Mouse (Mus musculus): ENCODE measurements around the gene Taf1a. TPM values are rescaled to one million over a fixed set of nuclear protein-coding genes. Genes with fewer than 3 reads are reported as not detected.
A peak's percentile ranks its signal among the peaks of the same experiment; 100 is the strongest.

The Taf1a gene
- polyA plus RNA-seq, 2 experiments: 3.5 to 5.5 TPM

- H3K9ac ChIP-seq (replicated peaks): no peak overlapping the region
Observed at GRCm38 (mm10) chr1:183424100-183424499, 35.3 kb downstream of the Taf1a start.

GRCm38 (mm10) chr1:183434918-183435317, 46.1 kb downstream of the Taf1a start:
- no peak for DNase-seq (ENCODE audit: low read depth in 3 of 3, low spot score in 3 of 3)
- Histone ChIP-seq H3K27ac (no peak overlapping the region), H3K27me3 (ENCODE audit: control insufficient read depth, insufficient read depth, low read length) (no peaks in the 10 kb centered on the region), H3K9me3 (ENCODE audit: control insufficient read depth, low read length) (no peaks in the 10 kb centered on the region), H3K4me3 (ENCODE audit: insufficient read depth in 1 of 2, low read depth in 2 of 2, low read length in 2 of 2) (no peak overlapping the region), H3K4me1 (replicated peaks; ENCODE audit: control insufficient read depth in 2 of 2, insufficient read depth in 2 of 2, low read length in 1 of 2) (no peaks in the 10 kb centered on the region), H3K4me2 (ENCODE audit: low read depth) (no peak overlapping the region), H3K9ac (replicated peaks) (no peak overlapping the region), H3K36me3 (replicated peaks; ENCODE audit: control insufficient read depth, insufficient read depth, low read depth) (no peaks in the 10 kb centered on the region)
- WGBS (ENCODE audit: insufficient replicate concordance): 56% methylated on average over 9 of the region's 9 CpGs
- TF ChIP-seq CTCF (IDR thresholded peaks at IDR 0.05; ENCODE audit: low read depth) (no peak), EP300 (IDR thresholded peaks at IDR 0.05; ENCODE audit: low read depth) (no peak)
- ATAC-seq (ENCODE audit: insufficient read depth): no peak

More at GRCm38 (mm10) chr1:183424100-183424499, 35.3 kb downstream of the Taf1a start:
- Histone ChIP-seq H3K36me3 (replicated peaks; ENCODE audit: control insufficient read depth, insufficient read depth, low read depth) (no peaks in the 10 kb centered on the region), H3K9me3 (ENCODE audit: control insufficient read depth, low read length) (no peaks in the 10 kb centered on the region), H3K4me3 (ENCODE audit: insufficient read depth in 1 of 2, low read depth in 2 of 2, low read length in 2 of 2) (no peak overlapping the region), H3K27me3 (ENCODE audit: control insufficient read depth, insufficient read depth, low read length) (no peaks in the 10 kb centered on the region), H3K4me2 (ENCODE audit: low read depth) (no peak overlapping the region), H3K4me1 (replicated peaks; ENCODE audit: control insufficient read depth in 2 of 2, insufficient read depth in 2 of 2, low read length in 1 of 2) (no peaks in the 10 kb centered on the region), H3K27ac (no peak overlapping the region)
- no peak for DNase-seq (ENCODE audit: low read depth in 3 of 3, low spot score in 3 of 3)
- ATAC-seq (ENCODE audit: insufficient read depth): no peak
- WGBS (ENCODE audit: insufficient replicate concordance): 85% methylated on average over 7 of the region's 7 CpGs
- no peak for TF ChIP-seq EP300 (IDR thresholded peaks at IDR 0.05; ENCODE audit: low read depth)
- TF ChIP-seq CTCF (IDR thresholded peaks at IDR 0.05; ENCODE audit: low read depth): peak; percentile 55

- peak; percentile 55; the same call in 1 of the 2 replicates for ATAC-seq (ENCODE audit: insufficient read depth)
- H3K36me3 ChIP-seq (replicated peaks; ENCODE audit: control insufficient read depth, insufficient read depth, low read depth): no peaks in the 10 kb centered on the region
Observed at GRCm38 (mm10) chr1:183439036-183439435, 50.3 kb downstream of the Taf1a start.

DNA sequence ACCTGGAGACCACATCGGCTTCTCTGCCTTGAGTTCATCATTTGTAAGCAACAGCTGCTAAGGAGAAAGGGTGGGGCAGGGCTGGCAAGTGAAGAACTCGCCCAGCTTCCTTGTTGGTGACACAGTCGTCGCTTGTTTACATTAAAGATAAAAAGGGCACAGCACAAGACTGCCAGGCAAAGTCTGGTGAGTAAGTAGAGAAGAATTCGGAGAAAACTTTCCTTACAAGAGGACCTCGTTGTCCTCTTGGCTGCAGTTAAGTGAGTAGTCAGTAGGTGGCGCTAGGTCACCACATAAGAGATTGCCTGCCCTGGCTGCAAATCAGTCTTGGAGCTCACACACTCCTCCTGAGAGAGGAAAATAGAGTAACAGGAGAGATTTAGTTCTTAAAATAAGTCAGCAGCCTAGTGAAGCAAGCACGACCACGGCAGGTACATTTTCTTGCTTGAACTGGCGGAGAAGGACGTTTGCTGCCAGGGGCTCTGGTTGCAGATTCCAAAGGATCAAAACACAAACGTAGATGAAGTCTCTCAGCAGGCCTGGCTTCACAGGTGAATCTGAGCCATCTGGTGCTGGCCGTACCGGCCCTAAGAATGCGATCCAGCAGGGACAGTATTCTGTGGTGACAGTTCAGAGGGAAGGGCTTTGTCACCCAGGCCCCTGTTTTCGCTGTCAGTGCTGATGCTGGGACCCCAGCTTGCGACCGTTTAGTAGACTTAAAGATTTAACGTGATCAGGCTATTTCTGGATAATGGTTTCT, 53.4 kb downstream of the Taf1a start:
- H3K4me1 ChIP-seq (replicated peaks; ENCODE audit: control insufficient read depth in 2 of 2, insufficient read depth in 2 of 2, low read length in 1 of 2): no peaks in the 10 kb centered on the region

More at GRCm38 (mm10) chr1:183439036-183439435, 50.3 kb downstream of the Taf1a start:
- Histone ChIP-seq H3K4me3 (ENCODE audit: insufficient read depth in 1 of 2, low read depth in 2 of 2, low read length in 2 of 2) (peak overlapping the region; percentile 23 to 39; a peak in 3 of 4 replicates), H3K27ac (no peak overlapping the region), H3K27me3 (ENCODE audit: control insufficient read depth, insufficient read depth, low read length) (no peaks in the 10 kb centered on the region), H3K4me2 (ENCODE audit: low read depth) (peak overlapping the region; percentile 50), H3K4me1 (replicated peaks; ENCODE audit: control insufficient read depth in 2 of 2, insufficient read depth in 2 of 2, low read length in 1 of 2) (no peaks in the 10 kb centered on the region), H3K9me3 (ENCODE audit: control insufficient read depth, low read length) (no peaks in the 10 kb centered on the region), H3K9ac (replicated peaks) (no peak overlapping the region)
- DNase-seq (ENCODE audit: low read depth in 3 of 3, low spot score in 3 of 3): peak in 2 of 3 experiments; percentile 5 to 14
- WGBS (ENCODE audit: insufficient replicate concordance): 12% methylated on average over 22 of the region's 22 CpGs
- TF ChIP-seq CTCF (IDR thresholded peaks at IDR 0.05; ENCODE audit: low read depth) (peak; percentile 86), EP300 (IDR thresholded peaks at IDR 0.05; ENCODE audit: low read depth) (no peak)

GRCm38 (mm10) chr1:183453066-183453465, 64.3 kb downstream of the Taf1a start:
- TF ChIP-seq EP300 (IDR thresholded peaks at IDR 0.05; ENCODE audit: low read depth) (no peak), CTCF (IDR thresholded peaks at IDR 0.05; ENCODE audit: low read depth) (no peak)
- no peaks in the 10 kb centered on the region for H3K4me1 ChIP-seq (replicated peaks; ENCODE audit: control insufficient read depth in 2 of 2, insufficient read depth in 2 of 2, low read length in 1 of 2)
- no peaks in the 10 kb centered on the region for H3K27me3 ChIP-seq (ENCODE audit: control insufficient read depth, insufficient read depth, low read length)
- H3K27ac ChIP-seq: no peak overlapping the region
- H3K36me3 ChIP-seq (replicated peaks; ENCODE audit: control insufficient read depth, insufficient read depth, low read depth): no peaks in the 10 kb centered on the region
- ATAC-seq (ENCODE audit: insufficient read depth) (no peak), DNase-seq (ENCODE audit: low read depth in 3 of 3, low spot score in 3 of 3) (no peak)
- WGBS (ENCODE audit: insufficient replicate concordance): 33% methylated on average over 3 of the region's 3 CpGs
- H3K4me2 ChIP-seq (ENCODE audit: low read depth): no peak overlapping the region
- no peak overlapping the region for H3K4me3 ChIP-seq (ENCODE audit: insufficient read depth in 1 of 2, low read depth in 2 of 2, low read length in 2 of 2)
- H3K9me3 ChIP-seq (ENCODE audit: control insufficient read depth, low read length): no peaks in the 10 kb centered on the region; the same call in 1 of the 2 replicates
- no peak overlapping the region for H3K9ac ChIP-seq (replicated peaks)

More for the DNA sequence above, 53.4 kb downstream of the Taf1a start:
- DNase-seq (ENCODE audit: low read depth in 3 of 3, low spot score in 3 of 3) (peak; percentile 19 to 35 (median 27)), ATAC-seq (ENCODE audit: insufficient read depth) (no peak)
- Histone ChIP-seq H3K4me3 (ENCODE audit: insufficient read depth in 1 of 2, low read depth in 2 of 2, low read length in 2 of 2) (no peak overlapping the region), H3K9ac (replicated peaks) (no peak overlapping the region), H3K27me3 (ENCODE audit: control insufficient read depth, insufficient read depth, low read length) (no peaks in the 10 kb centered on the region), H3K4me2 (ENCODE audit: low read depth) (no peak overlapping the region), H3K36me3 (replicated peaks; ENCODE audit: control insufficient read depth, insufficient read depth, low read depth) (no peaks in the 10 kb centered on the region), H3K9me3 (ENCODE audit: control insufficient read depth, low read length) (no peaks in the 10 kb centered on the region), H3K27ac (no peak overlapping the region)
- TF ChIP-seq CTCF (IDR thresholded peaks at IDR 0.05; ENCODE audit: low read depth) (peak; percentile 83), EP300 (IDR thresholded peaks at IDR 0.05; ENCODE audit: low read depth) (no peak)
- WGBS (ENCODE audit: insufficient replicate concordance): 27% methylated on average over 19 of the region's 19 CpGs

Other genes with a start within 250 kb of the Taf1a start
- 1.9 and 2.0 TPM in 2 replicates for gene Disp1, start 167.5 kb upstream of the Taf1a start, polyA plus RNA-seq (2012; rRNA removed)
- 2.4 and 2.6 TPM in 2 replicates for gene Disp1, start 167.5 kb upstream of the Taf1a start, polyA plus RNA-seq (2014; fragmentation: Nextera tagmentation; extraction: Ambion mirVana)
- gene Aida, start 92.4 kb upstream of the Taf1a start, polyA plus RNA-seq (2012; rRNA removed): 13.2 and 18.9 TPM in 2 replicates
- 9.1 and 10.4 TPM in 2 replicates for gene Aida, start 92.4 kb upstream of the Taf1a start, polyA plus RNA-seq (2014; fragmentation: Nextera tagmentation; extraction: Ambion mirVana)
- 7.5 and 11.4 TPM in 2 replicates for gene Brox, start 91.7 kb upstream of the Taf1a start, polyA plus RNA-seq (2012; rRNA removed)
- 17.0 and 21.1 TPM in 2 replicates for gene Brox, start 91.7 kb upstream of the Taf1a start, polyA plus RNA-seq (2014; fragmentation: Nextera tagmentation; extraction: Ambion mirVana)
- 13.4 and 21.0 TPM in 2 replicates for gene Mia3, start 19.4 kb upstream of the Taf1a start, polyA plus RNA-seq (2012; rRNA removed)
- 19.2 and 19.7 TPM in 2 replicates for gene Mia3, start 19.4 kb upstream of the Taf1a start, polyA plus RNA-seq (2014; fragmentation: Nextera tagmentation; extraction: Ambion mirVana)
- gene Hhipl2, start 29.2 kb downstream of the Taf1a start, polyA plus RNA-seq (2012; rRNA removed): 0.03 and 0.79 TPM in 2 replicates
- not detected in 2 replicates for gene Hhipl2, start 29.2 kb downstream of the Taf1a start, polyA plus RNA-seq (2014; fragmentation: Nextera tagmentation; extraction: Ambion mirVana)